Mouse (Mus musculus) right cerebral cortex, adult 2 months (tissue): ENCODE results near the gene Sept14.

ENCODE experiments used
- DNase-seq, 2 experiments: peaks; one replicate each; pipeline ENCODE4 v3.0.0; 2021 to 2022; ENCODE audit warnings: low spot score in 2 of 2

Sept14 gene

GRCm38 (mm10) chr5:129669453-129670035 lies 38.8 kb downstream of the Sept14 start:
- DNase-seq, result no peak

DNA sequence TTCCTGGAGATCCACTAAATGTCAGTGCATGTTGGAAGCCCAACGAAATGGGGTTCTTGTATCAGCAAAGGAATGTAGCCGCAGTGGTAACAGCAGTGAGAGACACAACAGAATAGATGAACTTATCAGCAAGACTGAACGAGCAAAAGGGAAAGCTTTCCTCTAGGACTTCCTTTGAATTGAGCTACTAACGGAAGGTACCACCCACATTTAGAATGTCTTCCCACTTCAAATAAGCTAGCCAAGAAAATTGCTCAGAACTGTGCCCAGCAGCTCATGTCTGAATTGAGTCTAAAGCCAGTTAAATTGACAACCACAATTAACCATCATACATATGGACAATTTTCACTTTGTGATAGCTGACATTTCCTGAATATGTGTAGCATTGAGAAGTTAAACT lies 40.5 kb downstream of the Sept14 start:
- DNase-seq, result no peak

- DNase-seq, result peak in 1 of 2 experiments; percentile 26
These were observed 41.9 kb downstream of the Sept14 start for GRCm38 (mm10) chr5:129666271-129666909.

DNA sequence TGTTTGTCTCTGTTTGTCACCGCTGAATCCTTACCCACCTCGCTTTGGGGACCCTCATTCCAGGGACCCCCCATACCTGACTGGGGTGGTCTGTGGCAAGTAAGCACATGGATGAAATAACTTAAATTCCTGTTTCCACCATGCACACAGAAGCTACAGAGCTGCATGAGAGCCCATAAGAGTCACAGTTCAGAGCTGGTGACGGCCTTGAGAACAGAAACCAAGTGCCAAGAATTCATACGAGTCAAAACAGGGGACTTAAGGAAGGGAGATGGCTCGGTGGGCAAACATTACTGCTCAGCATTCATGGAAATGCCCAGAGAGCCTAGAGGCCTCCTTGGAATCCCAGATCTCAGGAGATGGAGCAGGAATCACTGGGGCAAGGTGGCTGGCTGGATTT lies 44.2 kb downstream of the Sept14 start:
- DNase-seq, result no peak

DNA sequence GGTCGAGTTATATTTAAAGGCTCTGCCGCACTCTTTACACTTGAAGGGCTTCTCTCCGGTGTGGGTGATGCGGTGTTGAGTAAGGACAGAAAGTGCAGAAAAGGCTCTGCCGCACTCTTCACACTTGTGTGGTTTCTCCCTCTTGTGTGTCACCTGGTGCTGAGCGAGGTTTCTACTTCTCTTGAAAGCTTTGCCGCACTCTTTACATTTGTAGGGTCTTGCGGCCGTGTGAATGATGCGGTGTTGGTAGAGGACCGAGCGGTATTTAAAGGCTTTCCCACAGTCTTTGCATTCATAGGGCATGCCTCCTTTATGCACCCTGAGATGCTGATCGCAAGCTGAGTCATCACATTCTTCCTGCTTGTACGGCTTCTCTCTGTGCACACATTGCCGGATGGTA lies 50.4 kb downstream of the Sept14 start:
- DNase-seq, result no peak

DNA sequence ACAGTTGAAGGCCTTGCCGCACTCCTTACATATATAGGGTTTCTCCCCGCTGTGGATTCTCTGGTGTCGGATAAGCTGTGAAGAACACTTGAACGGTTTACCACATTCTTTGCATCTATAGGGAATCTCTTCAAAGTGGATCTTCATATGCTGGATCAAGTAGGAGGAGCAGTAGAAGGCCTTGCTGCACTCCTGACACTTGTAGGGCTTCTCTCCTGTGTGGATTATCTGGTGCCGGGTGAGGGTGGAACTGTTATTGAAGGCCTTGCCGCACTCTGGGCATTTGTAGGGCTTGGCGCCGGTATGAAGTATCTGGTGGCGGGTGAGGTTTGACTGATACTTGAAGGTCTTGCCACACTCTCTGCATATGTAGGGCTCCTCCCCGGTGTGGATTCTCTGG lies 51.3 kb downstream of the Sept14 start:
- DNase-seq, result no peak

DNA sequence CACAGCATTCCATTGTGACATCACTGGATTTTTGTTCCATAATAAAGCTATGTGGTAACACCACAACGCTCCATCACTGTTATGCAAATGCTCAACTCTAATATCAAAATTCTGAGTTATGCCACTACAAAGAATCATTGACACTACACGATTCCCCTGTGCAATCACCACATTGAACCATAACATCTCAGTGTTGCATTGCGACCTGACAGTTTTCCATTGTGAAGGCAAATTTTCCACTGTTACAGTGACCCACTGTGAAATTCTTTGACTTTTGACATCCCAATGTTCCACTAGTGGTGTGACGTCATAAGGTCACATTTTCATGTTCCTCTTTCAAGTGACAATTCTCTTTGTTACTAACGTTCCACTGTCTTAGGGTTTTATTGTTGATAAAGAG lies 57.5 kb downstream of the Sept14 start:
- DNase-seq, result no peak
